Mouse (Mus musculus) left cerebral cortex, postnatal 14 days (tissue): ENCODE measurements around the gene Sptssb. TPM values are rescaled to one million over a fixed set of nuclear protein-coding genes. Genes with fewer than 3 reads are reported as not detected.

Experiments
- DNase-seq, 2 experiments: peaks; one replicate each; pipeline ENCODE4 v3.0.0; 2021 to 2022; ENCODE audit warnings: low spot score in 2 of 2, mixed read lengths in 1 of 2
- intact Hi-C: fragments of 180-260 bp; cut with DNase I; formaldehyde crosslinking; loops from one replicate; pipeline ENCODE4 v1.15.1; 2025
- total RNA-seq, 2 experiments: library from RNA; stranded (reverse); gene quantifications; 2 replicates each; pipeline ENCODE4 v1.2.3; 2021

The Sptssb gene
- total RNA-seq, 2 experiments from 2014 or later = 3.3 to 4.1 TPM

GRCm38 (mm10) chr3:69773356-69773755 is 86.4 kb downstream of the Sptssb start:
- intact Hi-C loops = no loop called here
- DNase-seq = no peak

Other genes starting within 250 kb of the Sptssb start
- 10 to 100 TPM; 46.4 to 55.9 TPM for gene Nmd3, start 138.0 kb downstream of the Sptssb start, total RNA-seq
- gene Otol1, start 147.7 kb upstream of the Sptssb start, total RNA-seq = not detected